Mouse (Mus musculus) adrenal gland, postnatal 25 days (tissue): ENCODE data around the gene Gpt2. TPM values are rescaled to one million over a fixed set of nuclear protein-coding genes. Genes with fewer than 3 reads are reported as not detected.

Source experiments
- DNase-seq: peaks from one replicate; pipeline ENCODE4 v3.0.0; 2021; ENCODE audit warnings: mixed read lengths
- total RNA-seq: library from RNA; stranded (reverse); gene quantifications from 2 replicates; pipeline ENCODE4 v1.2.3, GENCODE M21; 2021

Gpt2 gene
- total RNA-seq, 1 experiment from 2014 or later = 253 TPM

- no peak for DNase-seq
Measured at GRCm38 (mm10) chr8:85487906-85488620, 4.3 kb upstream of the Gpt2 start.

GRCm38 (mm10) chr8:85488631-85489030, 3.7 kb upstream of the Gpt2 start:
- DNase-seq = no peak

GRCm38 (mm10) chr8:85489546-85489945, 2.8 kb upstream of the Gpt2 start:
- no peak for DNase-seq

DNA sequence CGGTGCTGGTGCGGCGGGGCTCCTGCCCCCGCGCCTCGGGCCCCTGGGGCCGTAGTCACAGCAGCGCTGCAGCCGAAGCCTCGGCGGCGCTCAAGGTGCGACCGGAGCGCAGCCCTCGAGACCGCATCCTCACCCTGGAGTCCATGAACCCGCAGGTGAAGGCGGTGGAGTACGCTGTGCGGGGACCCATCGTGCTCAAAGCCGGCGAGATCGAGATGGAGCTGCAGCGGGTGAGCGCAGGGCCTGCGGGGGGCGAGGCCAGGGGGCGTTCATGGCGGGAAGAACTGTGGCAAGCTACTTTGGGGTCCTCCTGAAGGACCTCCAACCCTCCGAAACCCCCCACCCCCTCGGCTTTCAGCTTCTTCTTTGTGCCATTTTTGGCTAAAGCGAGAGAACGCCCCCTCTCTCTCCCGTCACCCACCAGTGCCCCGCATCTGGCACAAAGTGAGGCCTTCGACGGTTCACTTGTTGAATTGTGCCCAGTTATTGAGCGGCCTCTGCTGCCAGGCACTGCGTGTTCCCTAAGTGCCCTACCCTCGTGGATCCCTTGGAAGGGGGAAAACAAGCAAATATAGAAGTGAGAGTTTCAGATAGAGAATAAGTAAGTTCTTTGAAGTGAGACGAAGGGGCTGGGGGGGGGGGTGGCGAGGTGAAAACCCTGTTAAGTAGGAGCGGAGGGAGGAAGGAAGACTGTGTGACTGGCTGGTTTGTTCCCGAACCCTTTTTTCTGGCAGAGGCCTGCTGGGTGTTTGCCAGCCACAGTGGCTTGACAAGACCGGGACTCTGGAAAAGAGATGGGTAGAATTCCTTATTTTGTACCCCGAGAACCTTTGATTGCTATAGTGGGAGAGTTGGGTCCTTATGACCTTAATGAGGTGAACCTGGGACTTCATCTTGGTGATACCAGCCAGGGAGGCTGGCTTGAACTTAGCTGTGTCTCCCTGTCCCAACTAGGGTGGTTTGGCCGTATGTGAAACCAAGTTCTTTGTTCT, 860 bp downstream of the Gpt2 start:
- peak; percentile 13 for DNase-seq

GRCm38 (mm10) chr8:85496125-85496524, 3.7 kb downstream of the Gpt2 start:
- no peak for DNase-seq

DNA sequence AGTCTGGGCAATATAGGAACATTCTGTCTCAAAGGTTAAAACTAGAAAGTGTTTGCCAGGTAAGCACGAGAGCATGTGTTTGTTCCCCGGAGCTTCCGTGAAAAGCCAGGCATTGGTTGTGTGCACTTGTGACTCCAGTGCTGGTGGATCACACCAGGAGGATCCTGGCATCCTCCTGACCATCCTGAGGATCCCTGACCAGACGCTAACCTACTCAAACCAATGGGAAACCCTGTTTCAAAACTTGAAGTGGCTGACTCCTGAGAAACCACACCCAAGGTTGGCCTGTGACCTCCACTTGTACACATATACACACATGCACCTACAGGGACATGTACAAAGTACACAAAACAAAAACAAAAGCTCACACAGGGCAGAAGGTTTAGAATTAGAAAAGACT, 4.4 kb downstream of the Gpt2 start:
- no peak for DNase-seq

GRCm38 (mm10) chr8:85498577-85498976, 6.2 kb downstream of the Gpt2 start:
- DNase-seq = no peak

- no peak for DNase-seq
Measured at GRCm38 (mm10) chr8:85500460-85500859, 8.1 kb downstream of the Gpt2 start.

- DNase-seq = no peak
Measured at GRCm38 (mm10) chr8:85500955-85501685, 8.7 kb downstream of the Gpt2 start.

GRCm38 (mm10) chr8:85502381-85502780, 10.0 kb downstream of the Gpt2 start:
- no peak for DNase-seq

DNA sequence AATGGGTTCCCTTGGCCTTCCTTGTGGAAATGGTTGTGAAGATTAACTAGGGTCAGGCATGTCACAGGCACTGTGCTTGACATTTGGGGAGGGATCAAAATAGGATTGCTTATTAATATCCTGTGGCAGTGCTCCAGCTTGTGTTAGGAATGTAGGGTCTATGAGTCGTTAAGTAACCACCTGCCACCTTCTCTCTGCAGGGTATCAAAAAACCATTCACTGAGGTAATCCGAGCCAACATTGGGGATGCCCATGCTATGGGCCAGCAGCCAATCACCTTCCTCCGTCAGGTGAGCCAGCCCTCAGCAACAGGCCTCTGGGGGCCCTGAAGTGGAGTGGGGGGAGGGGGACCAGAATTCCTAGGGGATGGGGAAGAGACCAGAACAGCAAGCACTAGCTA, 10.7 kb downstream of the Gpt2 start:
- no peak for DNase-seq

DNA sequence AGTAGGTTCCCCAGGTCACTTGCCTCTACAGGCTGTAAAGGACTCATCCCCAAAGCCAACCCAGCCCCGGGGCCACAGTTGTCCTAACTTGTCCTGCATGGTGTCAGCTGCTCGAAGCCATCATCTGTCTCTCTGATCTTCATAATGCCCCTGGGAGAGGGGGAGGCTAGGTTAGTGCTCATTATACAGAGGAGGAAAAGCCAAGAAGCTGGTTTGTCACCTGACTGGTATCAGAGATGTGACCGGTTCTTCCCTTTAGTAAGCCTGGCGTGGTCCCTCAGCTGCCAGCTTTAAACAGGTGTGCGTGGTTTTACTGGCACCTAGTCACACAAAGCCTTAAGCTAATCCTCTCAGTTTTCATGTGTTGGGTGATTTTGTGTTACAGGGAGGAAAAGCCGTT, 12.3 kb downstream of the Gpt2 start:
- DNase-seq = no peak

GRCm38 (mm10) chr8:85506620-85507019, 14.2 kb downstream of the Gpt2 start:
- DNase-seq = no peak

- DNase-seq = no peak
Measured at GRCm38 (mm10) chr8:85508661-85509060, 16.3 kb downstream of the Gpt2 start.

GRCm38 (mm10) chr8:85512234-85512633, 19.9 kb downstream of the Gpt2 start:
- no peak for DNase-seq

- DNase-seq = no peak
Measured at GRCm38 (mm10) chr8:85513283-85513682, 20.9 kb downstream of the Gpt2 start.

- DNase-seq = no peak
Measured at GRCm38 (mm10) chr8:85515391-85515790, 23.0 kb downstream of the Gpt2 start.

GRCm38 (mm10) chr8:85517336-85517735, 25.0 kb downstream of the Gpt2 start:
- no peak for DNase-seq

DNA sequence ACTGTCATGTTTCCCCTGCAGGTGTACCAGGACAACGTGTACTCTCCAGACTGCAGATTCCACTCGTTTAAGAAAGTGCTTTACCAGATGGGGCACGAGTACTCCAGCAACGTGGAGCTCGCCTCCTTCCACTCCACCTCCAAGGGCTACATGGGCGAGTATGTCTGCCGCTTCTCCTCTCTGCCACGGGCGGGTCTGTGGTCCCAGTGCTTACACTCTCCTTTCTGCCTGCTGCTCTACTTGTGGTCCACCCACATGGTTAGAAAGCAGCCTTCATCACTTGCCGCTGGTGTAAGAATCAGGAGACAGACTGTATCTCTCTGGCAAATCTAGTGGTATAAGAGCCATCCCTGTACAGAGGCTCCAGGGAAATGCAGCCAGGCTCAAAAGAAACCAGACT, 25.6 kb downstream of the Gpt2 start:
- no peak for DNase-seq

- DNase-seq = no peak
Measured at GRCm38 (mm10) chr8:85520586-85520985, 28.2 kb downstream of the Gpt2 start.

GRCm38 (mm10) chr8:85521332-85521731, 29.0 kb downstream of the Gpt2 start:
- peak; percentile 39 for DNase-seq

GRCm38 (mm10) chr8:85524086-85524485, 31.7 kb downstream of the Gpt2 start:
- DNase-seq = no peak

DNA sequence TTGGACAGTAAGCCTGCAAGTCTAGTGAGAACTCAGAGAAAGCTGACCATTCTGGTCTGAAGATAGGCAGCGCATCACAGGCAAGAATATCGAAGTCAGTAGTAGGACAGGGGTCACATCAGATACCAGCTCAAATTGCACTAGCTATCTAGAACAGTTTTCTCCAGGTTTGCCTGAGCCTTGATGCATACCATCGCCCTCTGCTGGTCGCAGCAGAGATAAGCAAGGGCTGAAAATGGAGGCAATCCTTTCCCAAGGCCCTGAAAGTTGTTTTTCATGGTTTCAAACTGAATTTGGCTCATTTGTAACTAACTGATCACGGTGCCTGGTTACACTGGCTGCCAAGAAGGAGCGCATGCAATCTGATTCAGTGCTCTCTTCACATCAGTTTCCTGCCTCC, 33.7 kb downstream of the Gpt2 start:
- peak; percentile 60 for DNase-seq
